Mouse (Mus musculus) liver, embryonic 18 days (tissue): ENCODE results near the gene Lrrc40. TPM values are rescaled to one million over a fixed set of nuclear protein-coding genes. Genes with fewer than 3 reads are reported as not detected.

Source experiments
- polyA plus RNA-seq: library from polyadenylated mRNA; depleted of rRNA; stranded (reverse); fragments of >200 nt; gene quantifications from 2 replicates; pipeline ENCODE4 v1.2.3, GENCODE M21; 2012; rRNA removed

Lrrc40 gene
- 7.7 and 8.4 TPM in 2 replicates for polyA plus RNA-seq

DNA sequence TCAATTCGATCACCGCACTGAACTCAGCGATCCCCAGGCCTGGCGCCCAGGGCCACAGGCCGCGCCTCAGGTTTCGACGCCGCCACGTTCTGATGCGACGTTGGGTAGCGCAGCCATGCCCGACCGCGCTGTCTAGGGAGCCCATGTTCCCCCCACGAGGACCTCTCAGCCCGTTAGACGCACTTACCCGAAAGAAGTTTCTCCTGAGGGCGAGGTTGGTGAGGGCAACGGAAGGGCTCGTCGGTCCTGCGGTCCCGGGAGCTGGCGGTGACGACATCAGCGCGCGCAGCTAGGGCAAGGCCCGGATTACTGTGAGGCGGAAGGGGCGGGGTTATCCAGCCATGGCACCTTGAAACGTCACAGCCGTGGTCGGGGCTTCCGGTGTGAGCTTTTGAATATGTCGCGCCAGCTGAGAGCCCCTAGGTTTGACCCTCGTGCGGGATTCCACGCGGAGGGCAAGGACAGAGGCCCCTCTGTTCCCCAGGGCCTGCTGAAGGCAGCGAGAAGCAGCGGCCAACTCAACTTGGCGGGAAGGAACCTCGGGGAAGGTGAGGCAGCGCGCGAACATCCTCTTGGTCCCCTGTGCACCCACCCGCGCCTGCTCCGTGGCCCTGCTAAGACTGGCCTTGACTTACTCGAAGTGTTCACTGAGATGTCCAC lies at the start of gene Lrrc40, which contains the start of gene Srsf11:
Gene Lrrc40, plus strand, starts transcription at position 334 of the 660 bp plus-strand sequence.
Gene Srsf11, minus strand, starts transcription at position 311 of the 660 bp plus-strand sequence.

Other genes with a start within 250 kb of the Lrrc40 start
- gene Cth, start 111.6 kb upstream of the Lrrc40 start, polyA plus RNA-seq: 121 and 131 TPM in 2 replicates
- 7.7 and 8.1 TPM in 2 replicates for gene Ankrd13c, start 89.4 kb upstream of the Lrrc40 start, polyA plus RNA-seq
- gene Srsf11, start within 50 bp of the Lrrc40 start, polyA plus RNA-seq: 107 and 126 TPM in 2 replicates